Mouse (Mus musculus): Measurements from ENCODE around the gene Gm21693.

Gm21693 gene

GRCm38 (mm10) chrY:3345229-3345628 is at the start of gene Gm21693:
Gene Gm21693 (minus strand): TSS chrY:3345329.
- no CpG with 5 or more reads among the region's 9 CpGs for WGBS

- WGBS, result no CpG with 5 or more reads among the region's 11 CpGs
These were observed 4.5 kb downstream of the Gm21693 start for GRCm38 (mm10) chrY:3340661-3341060.

- WGBS, result no CpG with 5 or more reads among the region's 9 CpGs
These were observed 38.8 kb downstream of the Gm21693 start, which contains the start of gene Gm21677 for GRCm38 (mm10) chrY:3306349-3306748. Gene Gm21677 (minus strand): TSS chrY:3306449.

All from cerebral cortex, adult 2 months (tissue).